Mouse (Mus musculus): ENCODE results near the gene Gnai1. TPM values are rescaled to one million over a fixed set of nuclear protein-coding genes. Genes with fewer than 3 reads are reported as not detected.

The Gnai1 gene
- polyA plus RNA-seq (2015; fragmentation: Nextera tagmentation; extraction: Ambion mirVana), result 10.6 and 14.8 TPM in 2 replicates

DNA sequence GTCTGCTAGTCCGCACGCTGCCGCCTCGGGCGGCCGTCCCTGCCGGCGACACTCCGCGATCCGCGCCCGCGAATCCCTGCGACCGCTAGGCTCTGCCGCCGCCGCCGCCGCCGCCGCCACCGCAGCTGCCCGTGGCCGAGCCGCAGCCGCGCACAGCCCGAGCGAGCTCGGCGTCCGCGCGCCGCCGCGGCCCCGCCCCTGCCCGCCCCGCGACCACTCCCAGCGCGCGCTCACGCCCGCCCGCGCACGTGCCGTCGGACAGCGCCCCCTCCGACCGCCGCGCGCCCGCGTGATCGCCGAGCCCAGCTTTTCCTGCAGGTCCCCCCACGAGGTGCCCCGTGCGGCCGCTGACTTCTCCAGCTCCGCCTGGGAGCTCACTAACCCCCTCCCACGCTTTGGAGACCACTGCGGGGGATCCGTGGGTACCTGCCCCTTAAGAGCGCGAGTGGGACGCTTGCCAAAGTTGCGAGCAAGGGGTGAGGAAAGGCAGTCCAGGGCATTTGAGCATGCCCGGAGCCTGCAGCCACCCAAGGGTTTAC, at the start of gene Gnai1:
Gene Gnai1 (minus strand): TSS at position 75 of the 539 bp plus-strand sequence.

Data from skeletal muscle tissue, postnatal 0 days (tissue).